Mouse (Mus musculus) stomach, embryonic 15.5 days (tissue): ENCODE measurements around the gene Mettl3. TPM values are rescaled to one million over a fixed set of nuclear protein-coding genes. Genes with fewer than 3 reads are reported as not detected.
"Not testable (repeated sequence)": the region's sequence is repeated elsewhere in the genome, so short reads cannot be mapped to it uniquely, and the experiment has no call there.

ENCODE experiments used
- ATAC-seq: fragments of 200-750 bp; cut with Nextera tagmentation; 2 replicates; pipeline ENCODE4 v1.8.0; 2017; ENCODE audit warnings: low read depth, moderate number of reproducible peaks, moderate TSS enrichment; ENCODE audit not compliant: insufficient read depth, low FRiP score
- H3K27ac ChIP-seq: fragments of 300-500 bp; sonication (generic); 2 replicates; pipeline ENCODE4 v1.5.1; 2015; ENCODE audit warnings: mild to moderate bottlenecking, inconsistent platforms
- H3K27me3 ChIP-seq: fragments of 300-500 bp; sonication (generic); replicated peaks from 2 replicates; pipeline ENCODE4 v1.6.1; 2015; ENCODE audit warnings: inconsistent platforms
- H3K36me3 ChIP-seq: fragments of 300-500 bp; sonication (generic); 2 replicates; pipeline ENCODE4 v1.6.1; 2015; ENCODE audit warnings: inconsistent platforms
- H3K4me1 ChIP-seq: fragments of 300-500 bp; sonication (generic); 2 replicates; pipeline ENCODE4 v1.6.1; 2015; ENCODE audit warnings: inconsistent platforms
- H3K4me2 ChIP-seq: fragments of 300-500 bp; sonication (generic); 2 replicates; pipeline ENCODE4 v1.6.1; 2015; ENCODE audit warnings: mild to moderate bottlenecking, inconsistent platforms
- H3K4me3 ChIP-seq: fragments of 300-500 bp; sonication (generic); replicated peaks from 2 replicates; pipeline ENCODE4 v1.5.1; 2015; ENCODE audit warnings: inconsistent platforms
- H3K9ac ChIP-seq: fragments of 300-500 bp; sonication (generic); 2 replicates; pipeline ENCODE4 v1.6.1; 2015; ENCODE audit warnings: inconsistent platforms
- H3K9me3 ChIP-seq: fragments of 300-500 bp; sonication (generic); 2 replicates; pipeline ENCODE4 v1.6.1; 2016; ENCODE audit warnings: inconsistent platforms
- WGBS: fragments of 180-500 bp; shearing (Covaris S2); methylation state at CpG from one replicate; pipeline ENCODE4 v1.1.7; 2015; 5-methylcytosine and 5-hydroxymethylcytosine counted together
- polyA plus RNA-seq: library from polyadenylated mRNA; unstranded; fragments of >200 nt; fragmentation: Nextera tagmentation; extraction: Ambion mirVana; gene quantifications from 2 replicates; pipeline ENCODE4 v1.2.1, GENCODE M21; 2015

Gene Mettl3
- polyA plus RNA-seq, 1 experiment from 2014 or later: 45.0 TPM

DNA sequence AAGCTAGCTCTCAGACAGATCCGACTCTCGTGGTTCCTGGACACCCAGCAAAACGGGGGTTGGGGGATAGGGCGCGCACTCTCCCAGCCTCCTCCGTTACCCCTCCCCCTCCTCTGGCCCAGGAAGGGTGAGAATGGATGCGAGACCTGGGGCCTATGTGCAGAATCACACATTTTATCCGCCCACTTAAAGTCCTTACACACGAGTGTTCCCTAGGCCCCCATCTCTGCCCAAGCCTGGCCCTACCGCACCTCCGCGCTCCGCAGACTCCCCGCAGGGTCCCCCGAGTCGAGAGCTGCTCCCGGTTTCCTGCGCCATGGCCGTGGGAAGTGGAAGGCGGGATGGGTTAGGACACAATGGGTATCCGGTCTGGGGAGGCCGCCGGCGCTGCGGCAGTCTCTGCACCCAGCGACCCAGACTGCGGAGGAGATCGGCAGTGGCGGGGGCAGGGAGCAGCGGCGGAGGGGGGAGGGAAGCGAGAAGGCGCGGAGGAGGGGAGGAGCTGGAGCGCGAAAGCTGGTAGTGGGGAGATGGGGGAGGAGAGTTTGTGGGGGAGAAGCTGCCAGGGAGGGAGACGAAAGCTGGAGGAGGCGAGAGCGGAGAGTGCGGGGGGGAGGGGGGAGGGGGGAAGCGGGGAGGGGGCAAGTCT, 11.0 kb upstream of the Mettl3 start:
- Histone ChIP-seq H3K9ac (peak overlapping the region; percentile 86), H3K4me1 (peaks cover 25% of the 10 kb centered on the region), H3K4me2 (peak overlapping the region; percentile 82), H3K4me3 (peak overlapping the region; percentile 77), H3K36me3 (peaks cover 25% of the 10 kb centered on the region), H3K27ac (peak overlapping the region; percentile 79), H3K27me3 (no peaks in the 10 kb centered on the region), H3K9me3 (no peaks in the 10 kb centered on the region)
- peak; percentile 77 for ATAC-seq
- under 1% methylated on average over 31 of the region's 41 CpGs for WGBS

DNA sequence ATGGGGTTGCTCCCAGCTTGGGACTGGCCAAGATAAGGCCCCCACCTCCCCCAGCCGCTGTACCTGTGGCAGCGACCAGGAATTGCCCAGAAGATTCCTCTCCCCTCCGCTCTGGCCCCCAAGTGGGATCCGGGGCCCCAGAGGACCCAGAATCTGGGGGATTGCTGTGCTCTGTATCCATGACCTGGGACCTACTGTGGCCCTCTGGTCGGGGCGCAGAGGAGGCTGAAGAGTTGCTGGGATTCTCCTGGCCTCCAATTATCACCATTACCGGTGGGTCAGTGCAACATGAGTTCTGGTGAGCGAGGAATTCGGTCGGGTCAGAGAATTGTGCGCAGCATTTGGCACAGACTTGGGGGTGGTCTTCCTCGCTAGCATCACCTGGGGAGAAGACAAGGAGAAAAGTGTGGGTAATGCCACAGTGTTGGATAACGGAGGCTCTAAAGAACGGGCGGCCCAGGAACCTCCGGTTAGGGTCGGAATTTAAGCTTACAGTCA, 10.4 kb upstream of the Mettl3 start:
- H3K27ac ChIP-seq: peak overlapping the region; percentile 79
- H3K9ac ChIP-seq: peak overlapping the region; percentile 86
- peak overlapping the region; percentile 77 for H3K4me3 ChIP-seq
- no peaks in the 10 kb centered on the region for H3K9me3 ChIP-seq
- H3K4me2 ChIP-seq: peak overlapping the region; percentile 82
- H3K27me3 ChIP-seq: no peaks in the 10 kb centered on the region
- H3K36me3 ChIP-seq: peaks cover 25% of the 10 kb centered on the region
- WGBS: 3% methylated on average over 17 of the region's 17 CpGs
- ATAC-seq: no peak
- H3K4me1 ChIP-seq: peaks cover 25% of the 10 kb centered on the region

GRCm38 (mm10) chr14:52314808-52315150, 9.9 kb upstream of the Mettl3 start:
- ATAC-seq: no peak
- no peaks in the 10 kb centered on the region for H3K9me3 ChIP-seq

GRCm38 (mm10) chr14:52313931-52314807, 9.2 kb upstream of the Mettl3 start:
- Histone ChIP-seq H3K9me3 (no peaks in the 10 kb centered on the region), H3K27ac (no peak overlapping the region), H3K4me3 (no peak overlapping the region), H3K9ac (no peak overlapping the region), H3K4me1 (peaks cover 25% of the 10 kb centered on the region), H3K27me3 (no peaks in the 10 kb centered on the region), H3K36me3 (peaks cover 25% of the 10 kb centered on the region), H3K4me2 (peak overlapping the region; percentile 82)
- WGBS: 84% methylated on average over 26 of the region's 26 CpGs
- ATAC-seq: no peak

More at GRCm38 (mm10) chr14:52314808-52315150, 9.9 kb upstream of the Mettl3 start:
- Histone ChIP-seq H3K9ac (no peak overlapping the region), H3K4me2 (peak overlapping the region; percentile 82), H3K36me3 (peaks cover 25% of the 10 kb centered on the region), H3K4me3 (peak overlapping the region; percentile 77; the same call in 1 of the 2 replicates), H3K4me1 (peaks cover 25% of the 10 kb centered on the region), H3K27me3 (no peaks in the 10 kb centered on the region), H3K27ac (no peak overlapping the region)
- 51% methylated on average over 8 of the region's 8 CpGs for WGBS

DNA sequence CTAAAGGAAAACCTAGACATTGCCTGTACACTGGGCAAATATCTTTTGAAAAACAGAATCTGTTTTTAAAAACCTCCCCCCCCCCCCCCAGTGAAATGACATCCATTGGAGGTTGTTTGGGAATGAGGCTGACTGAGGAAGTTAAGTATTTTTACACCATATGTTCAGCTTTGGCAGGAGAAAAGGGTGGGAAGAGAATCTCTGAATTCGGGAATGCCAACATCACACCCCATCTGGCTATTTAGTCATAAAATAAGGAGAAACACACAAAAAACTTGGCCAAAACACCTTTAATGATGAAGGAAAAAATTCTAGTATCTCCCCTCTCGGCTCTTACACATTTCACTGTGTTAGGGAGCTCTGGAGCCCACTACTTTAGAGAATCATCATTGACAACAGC, 6.0 kb upstream of the Mettl3 start:
- Histone ChIP-seq H3K4me2 (no peak overlapping the region), H3K4me3 (no peak overlapping the region), H3K36me3 (peaks cover 25% of the 10 kb centered on the region), H3K27ac (no peak overlapping the region), H3K9me3 (no peaks in the 10 kb centered on the region), H3K9ac (no peak overlapping the region), H3K27me3 (no peaks in the 10 kb centered on the region), H3K4me1 (peaks cover 17% of the 10 kb centered on the region)
- ATAC-seq: no peak
- WGBS: 82% methylated on average over 2 of the region's 2 CpGs

DNA sequence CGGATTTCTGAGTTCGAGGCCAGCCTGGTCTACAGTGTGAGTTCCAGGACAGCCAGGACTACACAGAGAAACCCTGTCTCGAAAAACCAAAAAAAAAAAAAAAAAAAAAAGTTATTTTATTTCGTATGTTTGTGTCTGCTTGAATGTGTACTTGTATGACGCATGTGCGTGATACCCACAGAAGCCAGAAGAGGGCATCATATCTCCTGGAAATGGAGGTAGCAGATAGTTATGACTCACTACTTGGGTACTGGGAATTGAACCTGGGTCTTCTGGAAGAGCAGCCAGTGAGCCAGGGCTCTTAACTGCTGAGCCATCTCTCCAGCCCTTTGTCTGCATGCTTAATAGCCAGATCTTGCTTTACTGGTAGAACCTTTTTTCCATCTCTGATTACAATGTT, 5.4 kb upstream of the Mettl3 start:
- WGBS: 88% methylated on average over 6 of the region's 6 CpGs
- ATAC-seq, H3K4me3 ChIP-seq, H3K27me3 ChIP-seq, H3K4me2 ChIP-seq, H3K27ac ChIP-seq, H3K9ac ChIP-seq, H3K9me3 ChIP-seq: not testable (repeated sequence)
- Histone ChIP-seq H3K4me1 (peaks cover 16% of the 10 kb centered on the region), H3K36me3 (peaks cover 25% of the 10 kb centered on the region)

DNA sequence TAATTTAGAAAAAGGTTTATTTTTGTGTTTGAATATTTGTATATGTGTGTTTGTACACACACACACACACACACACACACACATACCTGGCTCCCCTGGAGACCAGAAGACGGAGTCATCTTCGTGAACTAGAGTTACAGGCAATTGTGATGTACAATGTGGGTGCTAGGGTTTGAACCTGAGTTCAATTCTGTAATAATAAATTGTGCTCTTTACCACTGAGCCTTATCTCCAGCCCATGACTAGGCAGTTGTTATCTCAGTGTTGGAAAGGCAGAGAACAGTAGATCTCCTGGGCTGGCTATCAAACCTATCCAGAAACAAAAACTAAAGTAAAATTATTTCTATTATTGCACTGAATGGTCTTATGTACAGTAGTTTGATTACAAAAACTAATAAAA, 1.2 kb upstream of the Mettl3 start:
- Histone ChIP-seq H3K36me3 (no peaks in the 10 kb centered on the region), H3K9ac (no peak overlapping the region), H3K27ac (no peak overlapping the region), H3K4me2 (no peak overlapping the region), H3K4me1 (no peaks in the 10 kb centered on the region), H3K4me3 (no peak overlapping the region), H3K27me3 (no peaks in the 10 kb centered on the region), H3K9me3 (no peaks in the 10 kb centered on the region)
- 93% methylated on average over 2 of the region's 2 CpGs for WGBS
- ATAC-seq: no peak

DNA sequence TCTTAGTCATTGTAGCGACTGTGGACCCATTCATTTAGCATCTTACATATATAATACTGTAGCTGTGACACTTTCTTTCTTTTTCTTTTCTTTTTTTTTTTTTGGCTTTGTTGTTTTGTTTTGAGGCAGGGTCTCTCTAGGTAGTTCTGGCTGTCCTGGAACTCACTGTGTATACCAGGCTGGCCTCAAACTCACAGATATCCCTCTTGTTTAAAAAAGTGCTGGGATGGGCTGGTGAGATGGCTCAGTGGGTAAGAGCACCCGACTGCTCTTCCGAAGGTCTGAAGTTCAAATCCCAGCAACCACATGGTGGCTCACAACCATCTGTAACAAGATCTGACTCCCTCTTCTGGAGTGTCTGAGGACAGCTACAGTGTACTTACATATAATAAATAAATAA, 1.4 kb downstream of the Mettl3 start:
- Histone ChIP-seq H3K36me3 (peaks cover 12% of the 10 kb centered on the region), H3K4me2 (peak overlapping the region; percentile 60; the same call in 1 of the 2 replicates)
- not testable (repeated sequence) for H3K9me3 ChIP-seq, H3K9ac ChIP-seq, H3K4me3 ChIP-seq, H3K27ac ChIP-seq, H3K27me3 ChIP-seq, ATAC-seq, H3K4me1 ChIP-seq
- 90% methylated on average over 3 of the region's 3 CpGs for WGBS

DNA sequence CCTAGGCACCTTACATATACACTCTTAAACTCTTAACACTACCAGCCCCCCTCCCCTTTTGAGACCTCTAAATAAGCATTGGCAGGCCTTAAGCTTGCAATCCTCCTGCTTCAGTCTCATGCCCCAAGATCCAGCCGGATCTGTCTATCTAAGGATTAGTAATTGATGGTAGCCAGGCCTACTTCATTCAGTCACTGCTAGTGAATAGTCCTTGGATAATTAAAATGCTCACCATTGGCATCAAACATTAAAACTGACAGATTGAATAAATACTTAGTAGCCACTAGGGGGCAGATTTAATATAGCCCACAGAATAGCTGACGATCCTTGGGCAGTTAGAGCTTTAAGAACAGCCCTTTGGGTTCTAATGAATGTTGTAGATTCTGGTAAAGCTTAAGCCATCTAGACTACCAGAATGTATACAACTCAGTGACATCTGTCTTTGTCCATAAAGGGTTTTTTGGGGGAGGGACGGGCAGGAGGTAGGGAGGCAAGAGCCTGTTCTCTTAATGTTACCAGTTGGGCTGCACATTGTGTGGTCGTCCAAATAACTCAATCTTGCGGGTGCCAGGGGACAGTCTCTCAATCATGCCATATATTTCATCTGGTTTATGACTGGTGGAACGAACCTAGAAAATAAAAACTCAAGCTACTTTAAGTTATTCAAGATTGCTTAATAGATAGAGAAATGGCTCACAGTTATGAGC, 9.2 kb downstream of the Mettl3 start:
- no peak for ATAC-seq
- WGBS: 71% methylated on average over 6 of the region's 6 CpGs
- Histone ChIP-seq H3K9ac (no peak overlapping the region), H3K36me3 (peaks cover 48% of the 10 kb centered on the region), H3K4me3 (no peak overlapping the region), H3K27ac (no peak overlapping the region), H3K9me3 (no peaks in the 10 kb centered on the region), H3K27me3 (no peaks in the 10 kb centered on the region), H3K4me1 (no peaks in the 10 kb centered on the region), H3K4me2 (no peak overlapping the region)

- Histone ChIP-seq H3K4me2 (no peak overlapping the region), H3K4me3 (no peak overlapping the region), H3K27ac (no peak overlapping the region), H3K27me3 (no peaks in the 10 kb centered on the region), H3K9ac (no peak overlapping the region), H3K36me3 (peaks cover 12% of the 10 kb centered on the region), H3K4me1 (0 out of 2 replicates have a peak, but pooled peaks cover 3% of the 10 kb centered on the region), H3K9me3 (no peaks in the 10 kb centered on the region)
- 84% methylated on average over 3 of the region's 3 CpGs for WGBS
- ATAC-seq: no peak
Measured at GRCm38 (mm10) chr14:52284191-52284590, 20.7 kb downstream of the Mettl3 start.

GRCm38 (mm10) chr14:52283629-52284028, 21.3 kb downstream of the Mettl3 start:
- 95% methylated on average over 5 of the region's 5 CpGs for WGBS
- no peak for ATAC-seq

More at GRCm38 (mm10) chr14:52283629-52284028, 21.3 kb downstream of the Mettl3 start:
- 0 out of 2 replicates have a peak, but pooled peaks cover 3% of the 10 kb centered on the region for H3K4me1 ChIP-seq
- H3K9ac ChIP-seq: no peak overlapping the region
- H3K27me3 ChIP-seq: no peaks in the 10 kb centered on the region
- H3K4me2 ChIP-seq: no peak overlapping the region
- no peak overlapping the region for H3K27ac ChIP-seq
- H3K4me3 ChIP-seq: no peak overlapping the region
- H3K36me3 ChIP-seq: peaks cover 12% of the 10 kb centered on the region
- H3K9me3 ChIP-seq: no peaks in the 10 kb centered on the region
